Mouse (Mus musculus): ENCODE results near the gene Ablim2. TPM values are rescaled to one million over a fixed set of nuclear protein-coding genes. Genes with fewer than 3 reads are reported as not detected.

The Ablim2 gene
- polyA plus RNA-seq, 1 experiment = 3.4 TPM

- H3K27ac ChIP-seq (ENCODE audit: insufficient read depth, low read depth, low read length) = no peak overlapping the region
- peak; percentile 73; the same call in 1 of the 2 replicates for TF ChIP-seq CTCF (IDR thresholded peaks at IDR 0.05; ENCODE audit: low read depth, low read length)
- TF ChIP-seq POLR2A (IDR thresholded peaks at IDR 0.05; ENCODE audit: borderline replicate concordance, low read depth, low read length) = no peak
These were observed 10.8 kb upstream of the Ablim2 start for GRCm38 (mm10) chr5:35746910-35747309.

GRCm38 (mm10) chr5:35749416-35749815, 8.3 kb upstream of the Ablim2 start:
- peaks cover 14% of the 10 kb centered on the region for H3K4me1 ChIP-seq (ENCODE audit: control insufficient read depth, insufficient read depth, low read length)
- H3K4me3 ChIP-seq (ENCODE audit: insufficient read depth, low read length) = no peak overlapping the region
- no peak for TF ChIP-seq CTCF (IDR thresholded peaks at IDR 0.05; ENCODE audit: low read depth, low read length)
- no peak for TF ChIP-seq POLR2A (IDR thresholded peaks at IDR 0.05; ENCODE audit: borderline replicate concordance, low read depth, low read length)
- H3K27ac ChIP-seq (ENCODE audit: insufficient read depth, low read depth, low read length) = no peak overlapping the region

More at GRCm38 (mm10) chr5:35746910-35747309, 10.8 kb upstream of the Ablim2 start:
- Histone ChIP-seq H3K4me1 (ENCODE audit: control insufficient read depth, insufficient read depth, low read length) (peaks cover 14% of the 10 kb centered on the region), H3K4me3 (ENCODE audit: insufficient read depth, low read length) (no peak overlapping the region)

- no peak overlapping the region for H3K27ac ChIP-seq (ENCODE audit: insufficient read depth, low read depth, low read length)
- TF ChIP-seq CTCF (IDR thresholded peaks at IDR 0.05; ENCODE audit: low read depth, low read length) (no peak), POLR2A (IDR thresholded peaks at IDR 0.05; ENCODE audit: borderline replicate concordance, low read depth, low read length) (no peak)
These were observed 7.7 kb upstream of the Ablim2 start for GRCm38 (mm10) chr5:35750026-35750425.

GRCm38 (mm10) chr5:35751016-35751415, 6.7 kb upstream of the Ablim2 start:
- Histone ChIP-seq H3K4me1 (ENCODE audit: control insufficient read depth, insufficient read depth, low read length) (peaks cover 19% of the 10 kb centered on the region), H3K27ac (ENCODE audit: insufficient read depth, low read depth, low read length) (no peak overlapping the region), H3K4me3 (ENCODE audit: insufficient read depth, low read length) (no peak overlapping the region)
- TF ChIP-seq POLR2A (IDR thresholded peaks at IDR 0.05; ENCODE audit: borderline replicate concordance, low read depth, low read length) (no peak), CTCF (IDR thresholded peaks at IDR 0.05; ENCODE audit: low read depth, low read length) (no peak)

More at GRCm38 (mm10) chr5:35750026-35750425, 7.7 kb upstream of the Ablim2 start:
- H3K4me3 ChIP-seq (ENCODE audit: insufficient read depth, low read length) = no peak overlapping the region
- H3K4me1 ChIP-seq (ENCODE audit: control insufficient read depth, insufficient read depth, low read length) = peaks cover 16% of the 10 kb centered on the region

- Histone ChIP-seq H3K4me1 (ENCODE audit: control insufficient read depth, insufficient read depth, low read length) (peaks cover 18% of the 10 kb centered on the region), H3K4me3 (ENCODE audit: insufficient read depth, low read length) (no peak overlapping the region), H3K27ac (ENCODE audit: insufficient read depth, low read depth, low read length) (no peak overlapping the region)
- TF ChIP-seq POLR2A (IDR thresholded peaks at IDR 0.05; ENCODE audit: borderline replicate concordance, low read depth, low read length) = no peak
- TF ChIP-seq CTCF (IDR thresholded peaks at IDR 0.05; ENCODE audit: low read depth, low read length) = peak; percentile 77
These were observed 2.4 kb upstream of the Ablim2 start for GRCm38 (mm10) chr5:35755131-35755733.

- TF ChIP-seq POLR2A (IDR thresholded peaks at IDR 0.05; ENCODE audit: borderline replicate concordance, low read depth, low read length) (no peak), CTCF (IDR thresholded peaks at IDR 0.05; ENCODE audit: low read depth, low read length) (no peak)
- Histone ChIP-seq H3K27ac (ENCODE audit: insufficient read depth, low read depth, low read length) (no peak overlapping the region), H3K4me1 (ENCODE audit: control insufficient read depth, insufficient read depth, low read length) (peaks cover 14% of the 10 kb centered on the region), H3K4me3 (ENCODE audit: insufficient read depth, low read length) (no peak overlapping the region)
These were observed 1.7 kb upstream of the Ablim2 start for GRCm38 (mm10) chr5:35756020-35756419.

GRCm38 (mm10) chr5:35756997-35757638, 562 bp upstream of the Ablim2 start:
- peak overlapping the region; percentile 28; the same call in 1 of the 2 replicates for H3K27ac ChIP-seq (ENCODE audit: insufficient read depth, low read depth, low read length)
- H3K4me1 ChIP-seq (ENCODE audit: control insufficient read depth, insufficient read depth, low read length) = peaks cover 7% of the 10 kb centered on the region; the same call in 1 of the 2 replicates
- TF ChIP-seq POLR2A (IDR thresholded peaks at IDR 0.05; ENCODE audit: borderline replicate concordance, low read depth, low read length) = no peak
- H3K4me3 ChIP-seq (ENCODE audit: insufficient read depth, low read length) = peak overlapping the region; percentile 74

- peaks cover 7% of the 10 kb centered on the region; the same call in 1 of the 2 replicates for H3K4me1 ChIP-seq (ENCODE audit: control insufficient read depth, insufficient read depth, low read length)
- H3K27ac ChIP-seq (ENCODE audit: insufficient read depth, low read depth, low read length) = no peak overlapping the region
- peak overlapping the region; percentile 65 for H3K4me3 ChIP-seq (ENCODE audit: insufficient read depth, low read length)
- no peak for TF ChIP-seq POLR2A (IDR thresholded peaks at IDR 0.05; ENCODE audit: borderline replicate concordance, low read depth, low read length)
- TF ChIP-seq CTCF (IDR thresholded peaks at IDR 0.05; ENCODE audit: low read depth, low read length) = no peak
These were observed 687 bp downstream of the Ablim2 start for GRCm38 (mm10) chr5:35758081-35759053.

GRCm38 (mm10) chr5:35761323-35761722, 3.6 kb downstream of the Ablim2 start:
- Histone ChIP-seq H3K4me3 (ENCODE audit: insufficient read depth, low read length) (no peak overlapping the region), H3K4me1 (ENCODE audit: control insufficient read depth, insufficient read depth, low read length) (peaks cover 3% of the 10 kb centered on the region; the same call in 1 of the 2 replicates), H3K27ac (ENCODE audit: insufficient read depth, low read depth, low read length) (no peak overlapping the region)
- TF ChIP-seq POLR2A (IDR thresholded peaks at IDR 0.05; ENCODE audit: borderline replicate concordance, low read depth, low read length) (no peak), CTCF (IDR thresholded peaks at IDR 0.05; ENCODE audit: low read depth, low read length) (no peak)
